Mouse (Mus musculus) kidney, postnatal 10 days (tissue): ENCODE measurements around the gene Gm20532.

Source experiments
- DNase-seq: peaks from one replicate; pipeline ENCODE4 v3.0.0; 2021; ENCODE audit warnings: mixed read lengths

Gene Gm20532

DNA sequence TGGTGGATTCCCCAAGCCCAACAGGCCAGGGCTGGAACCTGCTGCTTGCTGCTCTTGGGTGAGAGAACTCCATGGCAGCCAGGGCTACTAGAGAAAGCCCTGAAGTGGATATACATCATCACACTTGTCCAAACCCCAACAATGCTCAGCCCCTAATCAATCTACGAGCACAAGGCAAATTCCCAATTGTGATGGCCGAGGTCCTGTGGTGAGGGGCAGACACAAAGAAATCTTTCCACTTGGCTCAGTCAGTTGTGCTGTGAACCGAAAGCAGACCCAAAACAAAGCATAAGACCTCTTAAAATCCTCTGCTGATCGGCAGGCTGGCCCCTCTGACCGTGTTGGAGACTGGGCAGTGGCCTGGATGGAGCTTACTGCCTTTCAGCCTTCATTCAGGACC, 11.6 kb upstream of the Gm20532 start:
- no peak for DNase-seq

DNA sequence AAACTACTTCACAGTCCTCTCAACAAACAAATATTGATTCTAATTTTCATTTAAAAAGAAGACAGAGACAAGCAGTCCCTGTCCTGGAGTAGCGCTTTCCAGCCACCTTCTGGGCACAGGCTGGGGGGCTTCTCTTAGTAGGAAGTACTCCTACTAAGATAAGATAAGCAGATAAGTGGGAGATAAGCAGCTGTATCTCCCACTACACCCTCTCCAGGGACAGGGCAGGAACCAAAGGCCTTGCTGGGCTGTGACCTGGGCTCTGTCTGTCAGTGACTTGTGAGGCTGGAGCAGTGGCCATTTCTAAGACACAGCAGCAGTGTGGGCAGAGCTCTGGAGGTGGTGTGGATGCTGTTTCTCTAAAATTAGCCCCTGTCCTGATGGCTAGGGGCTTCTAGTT, 11.1 kb upstream of the Gm20532 start:
- no peak for DNase-seq

DNA sequence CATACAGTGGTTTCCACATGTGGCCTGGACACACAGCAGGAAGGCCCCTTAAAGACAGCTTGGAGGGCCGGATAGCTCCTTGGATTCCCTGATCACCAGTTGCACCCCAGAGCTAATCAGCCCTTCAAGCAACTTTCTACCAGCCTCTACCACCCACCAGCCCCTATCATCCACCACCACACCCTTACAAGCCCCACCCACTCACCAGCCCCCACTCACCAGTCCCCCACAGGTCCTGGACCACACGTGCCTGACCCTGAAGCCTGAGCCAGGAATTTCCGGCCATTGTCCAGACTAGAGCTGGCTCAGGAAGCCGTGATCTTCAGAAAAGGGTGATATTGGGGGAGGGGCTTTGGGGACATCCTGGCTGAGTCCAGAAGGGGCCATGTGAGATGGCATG, 10.6 kb upstream of the Gm20532 start:
- peak; percentile 81 for DNase-seq

DNA sequence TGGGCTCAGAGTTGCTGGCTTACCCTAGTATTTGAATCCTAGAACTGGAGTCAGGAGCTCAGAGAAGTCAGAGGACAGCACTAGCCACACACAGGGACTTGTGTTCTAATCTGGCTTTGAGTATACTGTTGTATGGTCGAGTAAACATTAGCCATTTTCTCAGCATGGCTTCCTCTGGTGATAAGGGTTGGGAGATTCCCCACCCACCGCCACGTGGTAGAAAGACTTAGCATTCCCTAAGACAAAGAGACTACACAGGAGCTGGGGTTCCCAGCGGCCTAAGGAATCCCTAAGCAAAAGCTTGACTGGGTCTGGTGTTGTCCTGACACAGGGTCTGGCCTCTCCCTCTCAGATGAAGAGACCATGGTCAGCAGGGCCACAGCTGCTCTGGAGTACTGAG, 10.0 kb upstream of the Gm20532 start:
- DNase-seq = peak; percentile 14

DNA sequence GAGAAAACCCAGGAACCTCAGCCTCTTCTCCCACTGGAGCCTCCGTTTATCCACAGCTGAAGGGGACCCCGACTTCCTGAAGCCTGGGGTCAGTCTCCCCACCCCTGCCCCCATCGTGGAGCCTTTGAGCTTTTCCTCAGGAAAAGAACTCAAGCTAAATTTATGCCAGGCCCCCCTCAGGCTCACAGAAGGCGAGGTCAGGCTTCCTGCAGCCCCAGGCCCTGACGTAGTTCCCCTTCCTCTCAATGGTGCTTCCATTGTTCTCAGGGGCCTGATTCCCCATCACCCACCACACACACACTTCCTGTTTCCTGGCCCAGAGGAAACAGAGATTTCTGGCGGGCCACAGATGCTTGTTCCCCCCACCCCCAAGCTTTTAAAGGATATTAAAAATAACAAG, 8.1 kb upstream of the Gm20532 start:
- DNase-seq = peak; percentile 82

DNA sequence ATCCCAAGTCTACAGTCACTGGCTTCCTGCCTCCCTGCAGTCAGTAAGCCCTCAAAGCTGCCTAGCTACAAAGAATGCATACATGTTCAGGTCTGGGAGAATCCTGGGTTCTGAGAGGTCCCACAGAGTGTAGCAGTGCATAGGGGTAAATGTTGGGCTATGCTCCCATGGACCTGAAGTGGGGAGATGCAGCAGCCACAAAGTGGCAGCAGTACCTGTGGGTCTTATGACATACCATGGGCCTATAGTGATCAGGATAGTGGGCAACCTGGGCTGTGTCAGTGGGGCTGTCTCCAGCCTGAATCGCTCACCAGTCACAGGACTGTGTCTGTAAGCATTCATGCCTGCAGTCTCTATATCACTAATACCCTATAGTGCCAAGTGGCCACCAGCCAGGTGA, 6.7 kb upstream of the Gm20532 start, which contains the start of gene Egfl7:
Gene Egfl7 (plus strand): TSS at position 301 of the 400 bp plus-strand sequence.
- DNase-seq = peak; percentile 5

DNA sequence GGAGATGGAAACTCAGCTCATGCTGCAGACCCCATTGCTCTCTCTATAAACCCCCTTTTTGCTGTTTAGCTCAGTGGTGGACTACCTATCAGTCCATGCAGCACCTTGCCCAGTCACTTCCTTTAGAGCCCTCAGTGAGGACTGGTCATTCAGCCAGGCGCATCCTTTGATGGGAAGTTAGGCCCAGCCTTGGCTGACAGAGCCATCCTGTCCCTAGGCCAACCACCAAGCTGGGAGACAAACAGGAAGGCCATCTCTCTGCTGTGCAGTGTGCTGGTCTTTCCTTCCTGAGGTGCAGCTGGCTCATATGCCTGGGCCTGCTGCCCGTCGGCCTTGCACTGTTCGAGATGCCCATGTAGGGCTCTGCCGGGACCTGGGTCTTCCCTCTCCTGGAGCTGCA, 5.7 kb upstream of the Gm20532 start:
- DNase-seq = peak; percentile 56

DNA sequence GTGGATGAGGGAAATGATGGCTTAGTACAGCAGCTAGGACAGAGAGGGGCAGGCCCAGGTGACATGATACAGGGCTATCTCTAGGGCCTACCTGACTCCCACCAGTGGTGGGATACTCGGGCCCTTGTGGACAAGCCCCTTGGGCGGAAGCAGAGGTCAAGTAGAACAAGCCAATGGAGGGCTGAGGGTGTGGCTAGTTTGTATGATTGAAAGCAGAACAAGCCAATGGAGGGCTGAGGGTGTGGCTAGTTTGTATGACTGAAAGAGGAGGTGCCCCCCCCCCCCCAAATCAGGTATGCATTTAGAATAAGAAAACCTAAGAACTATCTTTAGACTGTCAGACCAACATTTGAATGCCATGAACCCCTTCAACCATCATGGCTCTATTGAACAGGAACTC, 4.2 kb upstream of the Gm20532 start:
- DNase-seq = peak; percentile 69

DNA sequence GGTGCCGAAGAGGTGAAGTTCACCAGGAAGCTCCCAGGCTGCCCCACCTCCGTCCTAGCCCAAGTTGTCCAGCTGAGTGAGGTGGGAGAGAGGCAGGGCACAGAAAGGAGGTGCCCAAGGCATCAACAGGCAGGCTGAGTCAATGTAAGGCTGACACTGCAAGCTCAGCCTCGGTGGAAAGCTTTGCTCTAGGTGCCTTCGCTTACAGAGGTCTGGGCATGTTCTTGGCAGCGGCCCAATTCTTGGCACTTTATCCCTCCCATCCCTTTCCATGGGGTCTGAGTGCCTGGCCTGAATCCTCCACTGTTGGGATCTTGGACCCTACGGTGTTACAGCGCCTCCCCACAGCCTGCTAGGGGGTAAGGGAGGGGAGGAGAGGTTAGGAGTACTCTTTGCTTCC, 3.7 kb upstream of the Gm20532 start:
- peak; percentile 64 for DNase-seq

DNA sequence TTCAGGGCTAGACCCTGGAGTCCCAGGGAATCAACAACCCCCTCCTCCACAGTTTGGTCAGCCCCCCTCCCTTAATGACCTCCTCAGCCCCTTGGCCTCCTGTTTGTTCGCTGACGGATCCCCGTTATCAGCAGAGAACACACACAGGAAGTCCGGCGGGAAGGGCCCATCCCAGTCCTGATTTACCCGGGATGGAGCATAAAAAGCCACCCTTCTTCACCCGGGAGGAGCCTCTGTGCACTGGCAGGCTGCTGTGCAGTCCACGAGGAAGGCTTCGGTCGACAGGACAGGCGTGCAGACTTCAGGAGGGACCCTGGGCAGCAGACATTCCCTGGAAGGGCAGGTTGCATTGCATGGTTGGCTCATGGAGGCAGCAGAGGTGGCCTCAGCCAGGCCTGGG, 2.8 kb upstream of the Gm20532 start:
- DNase-seq = peak; percentile 84

DNA sequence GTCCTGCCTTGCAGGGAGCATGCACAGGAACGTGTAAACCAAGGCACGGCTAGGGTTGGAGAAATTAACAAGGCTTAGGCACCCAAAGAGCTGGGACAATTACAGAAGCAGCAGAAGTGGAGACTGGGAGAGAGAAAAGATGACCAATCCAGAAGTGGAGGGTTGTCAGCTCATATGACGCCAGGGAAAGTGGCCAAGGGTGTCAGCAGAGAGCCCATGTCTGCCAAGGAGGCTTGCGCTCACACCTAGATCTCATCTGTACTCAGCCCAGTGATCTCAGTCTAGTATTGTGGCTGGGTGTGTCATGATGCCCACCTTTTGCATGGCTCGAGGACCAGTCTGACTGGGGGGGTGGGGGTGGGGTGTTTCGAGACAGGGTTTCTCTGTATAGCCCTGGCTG, 726 bp upstream of the Gm20532 start:
- DNase-seq = peak; percentile 34

DNA sequence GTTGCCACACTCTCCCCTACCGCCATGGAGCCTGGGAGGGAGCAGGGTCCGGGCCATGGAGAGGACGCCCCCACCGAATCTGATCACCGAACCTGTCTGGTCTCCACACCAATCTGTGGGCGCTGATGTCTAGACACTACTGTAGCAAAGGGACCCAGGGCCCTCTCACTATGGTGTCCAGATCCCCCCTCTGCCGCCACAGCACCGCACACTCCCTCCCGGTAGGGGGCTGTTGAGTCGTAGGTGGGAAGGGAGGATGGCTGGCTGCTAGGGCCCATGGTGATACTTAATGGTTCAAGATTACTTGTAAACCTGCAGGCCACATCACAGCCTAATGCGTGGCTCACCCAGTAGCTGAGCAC, 586 bp downstream of the Gm20532 start:
- no peak for DNase-seq

DNA sequence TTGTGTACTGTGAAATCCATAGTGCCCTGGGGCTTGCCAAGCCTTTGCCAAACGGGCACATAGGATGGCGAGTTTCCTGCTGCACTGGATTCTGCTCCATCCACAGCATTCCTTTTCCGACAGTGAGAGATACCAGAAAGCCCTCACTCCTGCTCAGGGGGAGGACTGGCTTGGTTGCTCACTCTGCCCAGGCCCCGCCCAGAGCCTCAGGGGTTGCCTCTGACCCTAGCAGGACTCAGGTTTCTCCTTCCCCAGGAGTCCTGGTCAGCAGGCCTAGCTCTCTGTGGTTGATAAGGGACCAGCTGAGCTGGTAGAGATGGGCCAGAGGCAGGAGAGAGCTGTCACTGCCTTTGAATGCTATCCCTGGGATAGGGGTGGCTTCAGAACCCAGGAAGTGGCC, 2.1 kb downstream of the Gm20532 start:
- DNase-seq = peak; percentile 31

DNA sequence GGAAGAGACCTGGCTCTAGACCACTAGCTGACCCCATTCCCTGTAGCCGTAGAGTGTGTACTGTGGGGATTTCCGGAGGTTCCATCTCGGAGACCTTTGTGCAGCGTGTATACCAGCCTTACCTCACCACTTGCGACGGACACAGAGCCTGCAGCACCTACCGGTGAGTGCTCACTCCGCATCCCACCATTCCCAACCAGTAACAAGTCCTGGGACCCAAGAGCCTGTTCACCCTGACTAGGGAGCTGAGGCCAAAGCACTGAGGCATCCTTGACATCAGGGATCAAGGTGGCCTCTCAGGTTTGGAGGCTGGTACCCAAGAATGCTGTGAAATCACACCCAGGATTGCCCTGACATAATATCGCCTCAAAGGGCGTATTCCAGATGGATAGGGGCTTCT, 2.8 kb downstream of the Gm20532 start:
- DNase-seq = no peak

DNA sequence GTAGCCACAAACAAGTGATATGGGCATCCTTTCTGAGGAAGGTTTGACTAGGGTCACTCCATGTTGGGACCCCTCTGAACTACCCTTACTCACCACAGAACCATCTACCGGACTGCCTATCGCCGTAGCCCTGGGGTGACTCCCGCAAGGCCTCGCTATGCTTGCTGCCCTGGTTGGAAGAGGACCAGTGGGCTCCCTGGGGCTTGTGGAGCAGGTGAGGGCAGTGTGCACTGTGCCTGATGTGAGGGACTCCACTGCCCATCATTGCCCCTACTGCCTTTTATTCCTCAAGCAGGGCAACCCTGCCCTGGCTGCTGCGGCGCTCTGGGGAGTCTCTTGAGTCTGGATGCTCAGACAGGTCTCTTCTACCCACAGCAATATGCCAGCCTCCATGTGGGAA, 3.8 kb downstream of the Gm20532 start:
- no peak for DNase-seq

DNA sequence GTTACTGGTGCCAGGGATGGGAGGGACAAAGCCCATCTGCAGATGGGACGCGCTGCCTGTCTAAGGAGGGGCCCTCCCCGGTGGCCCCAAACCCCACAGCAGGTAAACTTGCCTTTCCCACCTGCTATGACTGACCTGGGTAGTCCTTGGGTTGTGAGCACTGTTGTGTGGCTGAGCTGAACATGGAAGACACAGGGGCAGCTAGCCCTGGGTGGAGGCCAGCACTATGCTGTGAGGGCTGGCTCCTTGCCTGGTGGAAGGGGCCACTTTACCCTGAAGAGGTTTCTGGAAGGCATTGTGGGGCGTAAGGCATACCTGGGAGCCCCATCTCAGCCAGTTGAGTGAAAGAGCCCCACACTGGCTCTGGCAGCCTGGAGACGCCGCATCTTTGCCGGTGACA, 4.5 kb downstream of the Gm20532 start:
- no peak for DNase-seq

DNA sequence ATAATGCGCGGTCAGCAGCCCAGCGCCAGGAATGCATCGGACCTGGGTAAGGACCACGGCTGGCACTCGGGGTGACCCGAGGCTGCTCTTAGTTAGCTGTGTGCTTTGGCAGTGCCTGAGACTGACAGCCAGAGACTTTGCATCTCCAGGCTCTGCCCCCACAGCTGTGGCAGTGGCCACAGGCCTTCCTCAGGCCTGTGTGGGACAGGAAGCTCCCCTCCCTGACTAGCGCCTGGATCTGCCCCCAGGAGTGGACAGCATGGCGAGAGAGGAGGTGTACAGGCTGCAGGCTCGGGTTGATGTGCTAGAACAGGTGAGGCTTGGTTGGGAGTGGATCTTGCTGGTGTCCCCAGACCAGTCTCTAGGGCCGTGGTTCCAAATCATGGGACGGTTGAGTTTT, 5.0 kb downstream of the Gm20532 start:
- DNase-seq = no peak

DNA sequence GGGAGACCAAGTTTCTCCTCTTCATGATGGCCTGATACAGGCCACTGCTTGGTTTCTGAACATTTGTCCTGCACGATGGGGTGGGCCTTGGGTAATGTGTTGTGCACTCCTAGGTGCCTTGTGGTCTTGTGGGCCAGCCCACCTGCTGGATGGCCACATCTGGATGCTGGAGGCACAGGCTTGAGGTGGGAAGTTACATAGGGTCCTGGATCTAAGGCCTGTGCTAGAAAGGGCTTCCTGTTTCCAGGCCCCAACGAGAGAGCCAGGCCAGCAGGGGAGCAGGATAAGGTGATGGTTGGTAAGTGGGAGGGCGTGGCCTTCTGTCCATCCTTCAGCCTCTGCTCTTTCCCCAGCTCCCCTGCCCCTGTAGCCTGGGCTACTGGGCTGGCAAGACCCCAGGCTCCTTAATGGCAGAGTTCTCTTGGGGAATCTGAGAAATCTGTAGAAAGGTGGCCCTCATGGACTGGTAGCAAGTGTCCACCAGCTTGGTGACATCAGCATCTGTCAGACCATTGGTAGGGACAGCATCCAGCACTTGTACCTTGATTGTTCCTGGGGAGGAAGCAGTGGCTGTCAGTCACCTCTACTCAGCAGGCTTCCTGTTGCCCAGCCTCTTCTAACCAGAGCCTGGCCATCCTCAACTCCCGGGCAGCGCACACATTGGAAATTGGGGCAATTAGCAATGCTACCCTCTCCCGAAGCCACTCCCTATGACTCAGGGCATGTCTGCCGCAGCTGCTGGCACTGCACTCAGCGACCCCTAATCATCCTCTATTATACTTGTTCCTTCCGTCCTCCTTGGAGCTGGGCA, 7.0 kb downstream of the Gm20532 start:
- DNase-seq = peak; percentile 37

DNA sequence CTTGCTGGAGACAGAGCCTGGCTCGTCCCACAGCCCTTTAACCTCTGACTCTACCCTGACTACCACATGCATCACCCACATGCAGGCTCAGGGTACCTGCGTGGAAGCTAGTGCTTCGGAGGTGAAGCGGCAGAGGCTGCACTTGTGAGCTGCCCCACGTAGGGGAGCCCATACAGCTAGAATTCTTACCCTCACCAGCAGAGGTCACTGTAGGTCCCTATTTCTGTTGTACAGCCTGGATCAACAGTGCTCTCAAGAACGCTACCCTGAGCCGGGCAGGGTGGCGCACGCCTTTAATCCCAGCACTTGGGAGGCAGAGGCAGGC, 7.5 kb downstream of the Gm20532 start:
- DNase-seq = peak; percentile 76

DNA sequence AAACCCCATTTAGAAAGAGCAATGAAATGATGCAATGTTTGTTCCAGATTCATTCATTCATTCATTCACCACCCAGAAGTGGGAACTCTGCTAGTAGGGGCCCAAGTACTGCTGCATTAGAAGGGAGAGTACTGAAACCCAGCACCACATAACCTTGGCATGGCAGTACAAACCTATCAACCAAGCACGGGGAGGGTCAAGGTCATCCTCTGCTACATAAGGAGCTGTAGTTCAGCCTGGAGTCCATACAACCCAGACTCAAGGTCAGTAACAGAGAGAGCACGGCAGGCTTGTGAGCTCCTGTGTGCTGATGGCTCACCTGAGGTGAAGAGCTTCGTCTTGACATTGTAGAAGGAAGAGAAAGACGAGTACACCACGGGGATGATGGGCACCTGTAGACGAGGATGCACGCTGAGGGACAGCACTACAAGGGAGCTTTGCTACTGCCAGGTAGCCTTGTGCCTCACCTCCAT, 8.1 kb downstream of the Gm20532 start:
- no peak for DNase-seq

DNA sequence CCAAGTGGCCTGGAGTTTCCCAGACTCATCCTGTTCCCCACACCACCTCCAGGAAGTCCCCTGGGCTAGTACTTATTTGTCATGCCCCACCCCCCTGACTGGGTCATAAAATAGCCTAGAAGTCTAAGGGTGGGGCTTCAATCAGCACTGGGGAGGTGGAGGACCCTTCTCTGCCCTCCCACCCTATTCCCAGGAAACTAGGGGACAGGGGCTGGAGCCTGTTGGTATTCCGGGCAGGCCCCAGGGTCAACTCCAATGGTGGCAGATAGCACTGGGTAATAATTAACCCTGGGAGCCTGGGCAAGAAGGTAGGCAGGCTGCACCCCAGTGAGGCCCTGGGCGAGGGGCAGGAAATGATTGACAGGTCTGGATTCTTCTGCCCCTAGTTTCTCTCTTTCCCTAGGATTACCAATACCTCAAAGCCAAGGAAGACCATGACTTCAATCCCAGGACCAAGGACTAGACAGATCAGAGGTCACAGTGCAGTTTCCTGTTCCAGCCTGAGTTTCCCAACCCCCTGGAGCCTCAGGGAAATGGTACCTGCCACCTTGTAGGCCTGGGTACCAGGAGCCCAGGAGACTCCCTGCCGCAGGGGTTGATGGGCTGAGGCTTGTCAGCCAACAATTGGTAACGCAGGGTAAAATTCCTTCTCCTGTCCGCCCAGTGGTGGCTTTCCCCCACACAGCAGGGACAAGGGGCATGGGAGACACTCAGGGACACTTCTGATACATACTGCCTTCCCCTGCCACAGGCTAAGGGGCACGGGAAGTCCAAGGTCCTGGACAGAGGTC, 8.7 kb downstream of the Gm20532 start:
- DNase-seq = peak; percentile 74

DNA sequence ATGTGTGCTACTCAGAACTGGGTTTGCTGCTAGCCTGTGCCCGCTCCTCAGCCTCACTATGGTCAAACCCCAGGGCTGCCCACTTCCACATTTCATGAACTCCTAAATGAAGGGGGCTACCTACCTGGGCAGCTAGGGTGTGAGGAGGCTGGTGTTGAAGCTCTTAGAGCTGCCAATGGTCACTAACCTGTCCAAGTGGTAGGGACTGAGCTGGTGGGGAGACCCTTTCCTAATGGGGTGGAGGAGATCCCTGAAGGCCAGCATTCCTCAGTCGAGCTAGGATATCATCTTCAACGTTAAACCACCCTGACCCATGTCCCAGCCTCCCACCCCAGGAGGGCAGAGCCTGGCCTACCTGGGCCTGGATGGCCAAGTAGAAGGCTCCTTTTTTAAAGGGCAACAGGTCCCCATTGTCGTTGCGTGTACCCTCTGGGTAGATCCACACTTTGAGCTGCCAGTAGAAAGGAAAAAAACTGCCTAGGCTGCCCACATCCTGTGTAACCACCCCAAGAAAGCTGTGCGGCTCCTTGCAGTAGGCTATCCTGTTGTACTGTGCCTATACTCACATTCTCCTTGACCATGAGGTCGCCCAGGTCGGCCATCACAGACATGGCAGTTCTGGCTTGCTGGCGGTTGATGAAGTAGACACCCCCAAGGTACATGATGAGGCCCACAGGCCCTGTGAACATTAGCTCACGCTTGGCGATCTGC, 9.4 kb downstream of the Gm20532 start:
- peak; percentile 41 for DNase-seq

DNA sequence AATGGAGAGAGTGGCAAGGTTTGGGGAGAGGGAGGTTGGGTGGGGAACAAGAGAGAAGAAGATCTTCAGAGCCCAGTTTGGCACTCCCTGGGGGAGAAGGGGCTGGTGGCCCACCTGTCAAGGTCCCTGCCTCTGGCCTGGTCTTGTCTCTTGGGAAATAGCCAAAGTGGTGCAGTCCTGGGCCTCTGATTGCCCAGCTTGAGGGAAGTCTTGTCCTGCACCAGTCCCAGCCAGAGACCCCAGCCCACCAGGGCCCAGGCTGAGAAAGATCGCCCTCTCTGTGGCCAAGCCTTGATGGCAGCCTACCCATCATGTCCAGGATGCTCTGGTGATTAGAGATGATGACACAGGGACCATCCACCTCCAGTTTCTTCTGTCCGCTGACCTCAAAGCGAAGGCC, 10.5 kb downstream of the Gm20532 start:
- peak; percentile 27 for DNase-seq

DNA sequence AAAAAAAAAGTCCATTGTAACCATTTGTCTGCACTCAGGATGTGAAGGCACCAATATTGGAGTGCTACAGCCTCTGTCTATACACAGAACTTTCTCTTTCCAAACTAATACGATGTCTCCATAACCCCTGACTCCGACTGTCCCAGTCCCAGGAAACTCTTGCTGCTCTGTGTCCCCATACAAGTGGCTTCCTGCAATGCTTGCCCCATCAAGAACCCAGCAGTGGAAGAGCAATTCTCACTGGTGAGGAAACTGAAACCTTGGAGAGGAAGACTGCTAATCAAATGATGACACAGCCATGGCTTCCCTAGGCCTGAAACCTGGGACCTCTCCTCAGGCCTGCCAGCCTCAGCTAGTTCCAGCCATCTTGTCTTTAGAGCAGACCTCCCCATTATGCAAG, 11.4 kb downstream of the Gm20532 start:
- DNase-seq = no peak
